Mouse (Mus musculus): Measurements from ENCODE around the gene Il1f6. TPM values are rescaled to one million over a fixed set of nuclear protein-coding genes. Genes with fewer than 3 reads are reported as not detected.
A peak's percentile ranks its signal among the peaks of the same experiment; 100 is the strongest.
"Not testable (repeated sequence)": the region's sequence is repeated elsewhere in the genome, so short reads cannot be mapped to it uniquely, and the experiment has no call there.

Gene Il1f6
- not detected in 2 replicates for polyA plus RNA-seq (2014; fragmentation: Nextera tagmentation; extraction: Ambion mirVana)

- DNase-seq (ENCODE audit: low spot score), result no peak
- no peaks in the 10 kb centered on the region for H3K9me3 ChIP-seq (replicated peaks; ENCODE audit: control insufficient read depth, low read length)
- ATAC-seq, result no peak
- H3K4me2 ChIP-seq (ENCODE audit: low read length), result no peak within 1 kb of the TSS
- no peak within 1 kb of the TSS for H3K4me3 ChIP-seq (ENCODE audit: low read depth, low read length)
- WGBS, result 72% methylated on average over 2 of the region's 2 CpGs
- H3K9ac ChIP-seq (ENCODE audit: low read length), result no peak within 1 kb of the TSS
- H3K36me3 ChIP-seq (ENCODE audit: control insufficient read depth, insufficient read depth, low read length), result no peaks in the 10 kb centered on the region
- H3K27ac ChIP-seq (ENCODE audit: low read depth, low read length), result no peak within 1 kb of the TSS
- H3K27me3 ChIP-seq (replicated peaks; ENCODE audit: control insufficient read depth, insufficient read depth, low read length), result no peaks in the 10 kb centered on the region
- no peaks in the 10 kb centered on the region for H3K4me1 ChIP-seq (ENCODE audit: control insufficient read depth, insufficient read depth, low read length)
Measured at GRCm38 (mm10) chr2:24215118-24215517, at the start of gene Il1f6. Gene Il1f6 (plus strand): TSS chr2:24215418.

GRCm38 (mm10) chr2:24181683-24182331 lies 33.4 kb upstream of the Il1f6 start:
- H3K4me2 ChIP-seq (ENCODE audit: low read length), result peak overlapping the region; percentile 33; the same call in 1 of the 2 replicates
- not testable (repeated sequence) for H3K4me1 ChIP-seq (ENCODE audit: control insufficient read depth, insufficient read depth, low read length); H3K9me3 ChIP-seq (replicated peaks; ENCODE audit: control insufficient read depth, low read length); H3K27ac ChIP-seq (ENCODE audit: low read depth, low read length); H3K36me3 ChIP-seq (ENCODE audit: control insufficient read depth, insufficient read depth, low read length); H3K9ac ChIP-seq (ENCODE audit: low read length); H3K27me3 ChIP-seq (replicated peaks; ENCODE audit: control insufficient read depth, insufficient read depth, low read length); H3K4me3 ChIP-seq (ENCODE audit: low read depth, low read length)
- ATAC-seq (peak; percentile 84), DNase-seq (ENCODE audit: low spot score) (peak; percentile 71)
- WGBS, result 11% methylated on average over 14 of the region's 14 CpGs

DNA sequence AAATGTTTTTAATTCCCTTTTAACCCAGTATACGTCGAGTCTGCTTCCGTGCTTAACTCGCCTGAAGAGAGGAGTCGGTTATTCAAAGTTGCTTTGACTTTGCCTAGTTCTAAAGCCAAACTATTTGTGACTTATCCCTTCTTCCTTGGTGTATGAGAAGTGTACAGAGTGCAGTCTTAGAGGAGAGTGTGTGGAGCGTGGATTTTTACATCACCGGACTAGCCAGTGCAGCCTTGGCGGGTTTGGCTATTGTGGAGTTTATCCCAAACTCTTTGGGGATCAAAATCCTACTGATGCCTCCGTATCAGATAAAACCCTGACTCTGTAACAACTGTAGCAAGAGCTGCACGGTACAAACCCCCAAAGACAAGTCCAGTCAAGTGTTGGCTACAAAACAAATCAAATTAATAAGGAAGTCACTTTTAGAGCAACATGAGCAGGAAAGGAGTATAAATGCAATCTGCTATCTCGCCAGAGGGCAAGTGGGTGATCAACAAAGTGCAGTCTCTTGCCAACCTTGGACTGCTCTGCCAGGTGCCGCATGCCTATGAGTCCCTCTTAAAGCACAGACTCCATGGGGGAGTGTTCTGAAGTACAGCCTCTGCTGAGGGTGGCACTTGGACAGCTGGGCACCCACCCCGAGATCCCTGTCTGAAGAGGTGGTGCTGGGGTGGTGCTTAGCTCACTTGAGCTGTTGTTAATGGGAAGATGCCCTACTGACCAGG lies 32.6 kb upstream of the Il1f6 start:
- WGBS, result 62% methylated on average over 13 of the region's 13 CpGs
- peak overlapping the region; percentile 33; the same call in 1 of the 2 replicates for H3K4me2 ChIP-seq (ENCODE audit: low read length)
- H3K4me3 ChIP-seq (ENCODE audit: low read depth, low read length); H3K36me3 ChIP-seq (ENCODE audit: control insufficient read depth, insufficient read depth, low read length); H3K27ac ChIP-seq (ENCODE audit: low read depth, low read length); H3K9me3 ChIP-seq (replicated peaks; ENCODE audit: control insufficient read depth, low read length); ATAC-seq; DNase-seq (ENCODE audit: low spot score); H3K27me3 ChIP-seq (replicated peaks; ENCODE audit: control insufficient read depth, insufficient read depth, low read length); H3K4me1 ChIP-seq (ENCODE audit: control insufficient read depth, insufficient read depth, low read length); H3K9ac ChIP-seq (ENCODE audit: low read length): not testable (repeated sequence)

- not testable (repeated sequence) for H3K9me3 ChIP-seq (replicated peaks; ENCODE audit: control insufficient read depth, low read length); H3K9ac ChIP-seq (ENCODE audit: low read length); H3K27ac ChIP-seq (ENCODE audit: low read depth, low read length); ATAC-seq; DNase-seq (ENCODE audit: low spot score); H3K4me1 ChIP-seq (ENCODE audit: control insufficient read depth, insufficient read depth, low read length); H3K4me3 ChIP-seq (ENCODE audit: low read depth, low read length); H3K4me2 ChIP-seq (ENCODE audit: low read length); H3K27me3 ChIP-seq (replicated peaks; ENCODE audit: control insufficient read depth, insufficient read depth, low read length); H3K36me3 ChIP-seq (ENCODE audit: control insufficient read depth, insufficient read depth, low read length)
Measured at GRCm38 (mm10) chr2:24184092-24184491, 31.1 kb upstream of the Il1f6 start.

- ATAC-seq (no peak), DNase-seq (ENCODE audit: low spot score) (no peak)
- WGBS, result 96% methylated on average over 1 of the region's 1 CpGs
- Histone ChIP-seq H3K9ac (ENCODE audit: low read length) (no peak within 1 kb of the TSS), H3K9me3 (replicated peaks; ENCODE audit: control insufficient read depth, low read length) (no peaks in the 10 kb centered on the region), H3K36me3 (ENCODE audit: control insufficient read depth, insufficient read depth, low read length) (no peaks in the 10 kb centered on the region), H3K4me3 (ENCODE audit: low read depth, low read length) (no peak within 1 kb of the TSS), H3K27me3 (replicated peaks; ENCODE audit: control insufficient read depth, insufficient read depth, low read length) (no peaks in the 10 kb centered on the region), H3K27ac (ENCODE audit: low read depth, low read length) (no peak within 1 kb of the TSS), H3K4me2 (ENCODE audit: low read length) (no peak within 1 kb of the TSS), H3K4me1 (ENCODE audit: control insufficient read depth, insufficient read depth, low read length) (no peaks in the 10 kb centered on the region)
Measured at GRCm38 (mm10) chr2:24186176-24186575, 29.0 kb upstream of the Il1f6 start, which contains the start of gene Il1f9. Gene Il1f9 (plus strand): TSS chr2:24186476.

- WGBS, result 80% methylated on average over 6 of the region's 6 CpGs
- H3K4me3 ChIP-seq (ENCODE audit: low read depth, low read length), result no peak overlapping the region
- ATAC-seq, result no peak
Measured at GRCm38 (mm10) chr2:24187585-24187984, 27.6 kb upstream of the Il1f6 start.

GRCm38 (mm10) chr2:24188189-24188588 lies 27.0 kb upstream of the Il1f6 start:
- H3K4me1 ChIP-seq (ENCODE audit: control insufficient read depth, insufficient read depth, low read length), result no peaks in the 10 kb centered on the region
- H3K4me3 ChIP-seq (ENCODE audit: low read depth, low read length), result no peak overlapping the region
- H3K27ac ChIP-seq (ENCODE audit: low read depth, low read length), result no peak overlapping the region
- DNase-seq (ENCODE audit: low spot score) (no peak), ATAC-seq (no peak)
- H3K9me3 ChIP-seq (replicated peaks; ENCODE audit: control insufficient read depth, low read length), result no peaks in the 10 kb centered on the region
- H3K27me3 ChIP-seq (replicated peaks; ENCODE audit: control insufficient read depth, insufficient read depth, low read length), result no peaks in the 10 kb centered on the region
- WGBS, result 52% methylated on average over 1 of the region's 1 CpGs
- H3K9ac ChIP-seq (ENCODE audit: low read length), result no peak overlapping the region
- H3K4me2 ChIP-seq (ENCODE audit: low read length), result no peak overlapping the region
- H3K36me3 ChIP-seq (ENCODE audit: control insufficient read depth, insufficient read depth, low read length), result no peaks in the 10 kb centered on the region

More at GRCm38 (mm10) chr2:24187585-24187984, 27.6 kb upstream of the Il1f6 start:
- H3K27me3 ChIP-seq (replicated peaks; ENCODE audit: control insufficient read depth, insufficient read depth, low read length), result no peaks in the 10 kb centered on the region
- H3K4me1 ChIP-seq (ENCODE audit: control insufficient read depth, insufficient read depth, low read length), result no peaks in the 10 kb centered on the region
- no peak overlapping the region for H3K9ac ChIP-seq (ENCODE audit: low read length)
- no peak overlapping the region for H3K4me2 ChIP-seq (ENCODE audit: low read length)
- DNase-seq (ENCODE audit: low spot score), result no peak
- H3K36me3 ChIP-seq (ENCODE audit: control insufficient read depth, insufficient read depth, low read length), result no peaks in the 10 kb centered on the region
- no peak overlapping the region for H3K27ac ChIP-seq (ENCODE audit: low read depth, low read length)
- H3K9me3 ChIP-seq (replicated peaks; ENCODE audit: control insufficient read depth, low read length), result no peaks in the 10 kb centered on the region

DNA sequence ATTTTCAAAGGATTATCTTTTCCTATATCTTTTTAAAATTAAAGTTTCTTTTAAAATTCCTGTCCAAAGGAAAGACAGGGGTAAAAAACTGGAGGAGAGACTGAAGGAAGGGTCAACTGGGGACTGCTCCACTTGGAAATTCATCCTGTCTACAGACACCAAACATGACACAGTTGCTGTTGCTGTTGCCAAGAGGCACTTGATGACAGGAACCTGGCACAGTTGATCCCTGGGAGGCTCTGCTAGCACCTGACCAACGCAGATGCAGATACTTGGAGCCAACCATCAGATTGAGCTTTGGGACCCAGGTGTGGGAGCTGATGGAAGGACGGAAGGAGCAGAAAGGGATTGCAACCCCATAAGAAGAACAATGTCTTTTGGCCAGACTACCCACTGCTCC lies 12.0 kb downstream of the Il1f6 start:
- 81% methylated on average over 2 of the region's 2 CpGs for WGBS
- no peak overlapping the region for H3K4me2 ChIP-seq (ENCODE audit: low read length)
- H3K27ac ChIP-seq (ENCODE audit: low read depth, low read length), result no peak overlapping the region
- DNase-seq (ENCODE audit: low spot score) (no peak), ATAC-seq (no peak)
- no peaks in the 10 kb centered on the region for H3K27me3 ChIP-seq (replicated peaks; ENCODE audit: control insufficient read depth, insufficient read depth, low read length)
- no peak overlapping the region for H3K4me3 ChIP-seq (ENCODE audit: low read depth, low read length)
- H3K9ac ChIP-seq (ENCODE audit: low read length), result no peak overlapping the region
- no peaks in the 10 kb centered on the region for H3K9me3 ChIP-seq (replicated peaks; ENCODE audit: control insufficient read depth, low read length)
- H3K4me1 ChIP-seq (ENCODE audit: control insufficient read depth, insufficient read depth, low read length), result no peaks in the 10 kb centered on the region
- H3K36me3 ChIP-seq (ENCODE audit: control insufficient read depth, insufficient read depth, low read length), result no peaks in the 10 kb centered on the region

DNA sequence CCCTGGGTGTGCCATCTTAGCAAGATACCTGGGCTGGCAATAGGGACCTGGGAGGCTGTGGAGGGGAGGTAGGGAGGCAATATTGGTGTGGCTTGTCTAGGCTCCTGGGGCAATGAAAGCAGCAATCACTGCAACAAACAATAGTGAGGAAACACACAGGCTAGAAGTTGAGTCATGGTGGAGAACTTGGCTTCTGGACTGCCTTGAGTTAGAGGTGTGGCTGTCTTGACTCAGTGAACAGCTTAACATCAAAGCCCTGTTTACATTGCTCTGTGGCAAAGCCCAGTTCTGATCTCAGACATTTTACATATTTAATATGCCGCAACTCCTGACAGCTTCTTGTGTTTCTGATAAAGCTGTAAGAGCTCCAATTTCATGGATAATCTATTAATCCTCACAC lies 52.3 kb downstream of the Il1f6 start:
- no peak overlapping the region for H3K27ac ChIP-seq (ENCODE audit: low read depth, low read length)
- H3K9me3 ChIP-seq (replicated peaks; ENCODE audit: control insufficient read depth, low read length), result no peaks in the 10 kb centered on the region
- WGBS, result 96% methylated on average over 1 of the region's 1 CpGs
- H3K4me2 ChIP-seq (ENCODE audit: low read length), result no peak overlapping the region
- H3K4me3 ChIP-seq (ENCODE audit: low read depth, low read length), result no peak overlapping the region
- no peak for ATAC-seq
- no peaks in the 10 kb centered on the region for H3K36me3 ChIP-seq (ENCODE audit: control insufficient read depth, insufficient read depth, low read length)
- H3K4me1 ChIP-seq (ENCODE audit: control insufficient read depth, insufficient read depth, low read length), result no peaks in the 10 kb centered on the region
- H3K27me3 ChIP-seq (replicated peaks; ENCODE audit: control insufficient read depth, insufficient read depth, low read length), result no peaks in the 10 kb centered on the region
- no peak overlapping the region for H3K9ac ChIP-seq (ENCODE audit: low read length)
- no peak for DNase-seq (ENCODE audit: low spot score)

All from forebrain, embryonic 14.5 days (tissue).